Mouse (Mus musculus) lung, postnatal 0 days (tissue): ENCODE results near the gene Tjp3.

ENCODE experiments used
- CTCF ChIP-seq: IDR thresholded peaks from 2 replicates; pipeline ENCODE4 v1.5.1; 2016; ENCODE audit warnings: antibody characterized with exemption, mild to moderate bottlenecking
- EP300 ChIP-seq: IDR thresholded peaks from 2 replicates; pipeline ENCODE4 v1.6.1; 2016; ENCODE audit warnings: antibody characterized with exemption, mild to moderate bottlenecking, control low read depth

DNA sequence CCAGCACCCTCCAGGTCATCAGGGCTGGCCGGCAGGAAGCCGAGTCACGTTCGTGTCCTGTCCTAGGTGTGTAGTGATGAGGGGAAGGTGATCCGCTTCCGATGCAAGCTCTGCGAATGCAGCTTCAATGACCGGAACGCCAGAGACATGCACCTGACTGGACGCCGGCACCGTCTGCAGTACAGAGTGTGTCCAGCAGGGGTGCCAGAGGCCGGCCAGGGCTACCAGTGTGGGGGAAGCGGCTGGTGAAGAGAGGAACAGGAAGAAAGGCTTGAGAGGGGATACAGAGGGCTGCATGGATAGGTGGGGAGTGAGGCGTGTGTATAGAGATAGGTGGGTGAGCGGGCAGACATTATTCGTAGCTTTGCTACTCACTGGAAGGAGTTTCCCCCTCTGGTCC lies 46.8 kb downstream of the Tjp3 start:
- TF ChIP-seq CTCF (peak; percentile 98), EP300 (no peak)
